Mouse (Mus musculus): ENCODE results near the gene Olfml3. TPM values are rescaled to one million over a fixed set of nuclear protein-coding genes. Genes with fewer than 3 reads are reported as not detected.

Gene Olfml3
- 1 to 10 TPM; 4.4 to 5.8 TPM for total RNA-seq (2021)
- long read RNA-seq, experiment 1, full-length matches to known transcripts: 2 of 5 reads
- long read RNA-seq, experiment 1, partial matches to known transcripts: 0 of 5 reads
- long read RNA-seq, experiment 1, other reads (novel, unspliced or antisense): 3 of 5 reads
- long read RNA-seq, experiment 2, full-length matches to known transcripts: 5 of 6 reads
- long read RNA-seq, experiment 2, partial matches to known transcripts: 0 of 6 reads
- long read RNA-seq, experiment 2, other reads (novel, unspliced or antisense): 1 of 6 reads

GRCm38 (mm10) chr3:103737778-103738571 lies at the start of gene Olfml3:
TSS of gene Olfml3 (minus strand) at chr3:103738001.
- DNase-seq: peak; percentile 76 to 82
- intact Hi-C loops (cut with DNase I): loop anchor here (2.0 to 5.0 kb wide), 2 partner anchors 306 to 345 kb away; no protein-coding TSS in a partner anchor

GRCm38 (mm10) chr3:103787225-103787624 lies 49.4 kb upstream of the Olfml3 start:
- intact Hi-C loops (cut with DNase I): no loop called here

GRCm38 (mm10) chr3:103782844-103783609 lies 45.2 kb upstream of the Olfml3 start:
- intact Hi-C loops (cut with DNase I): no loop called here
- no peak for DNase-seq

More at GRCm38 (mm10) chr3:103787225-103787624, 49.4 kb upstream of the Olfml3 start:
- DNase-seq: no peak

- no peak for DNase-seq
- intact Hi-C loops (cut with DNase I): no loop called here
Measured at GRCm38 (mm10) chr3:103780777-103781176, 43.0 kb upstream of the Olfml3 start.

- DNase-seq: no peak
- intact Hi-C loops (cut with DNase I): no loop called here
Measured at GRCm38 (mm10) chr3:103780271-103780670, 42.5 kb upstream of the Olfml3 start.

GRCm38 (mm10) chr3:103779183-103779582 lies 41.4 kb upstream of the Olfml3 start:
- intact Hi-C loops (cut with DNase I): no loop called here
- DNase-seq: no peak

- intact Hi-C loops (cut with DNase I): no loop called here
- no peak for DNase-seq
Measured at GRCm38 (mm10) chr3:103778660-103779059, 40.9 kb upstream of the Olfml3 start.

- intact Hi-C loops (cut with DNase I): no loop called here
- DNase-seq: no peak
Measured at GRCm38 (mm10) chr3:103777940-103778339, 40.1 kb upstream of the Olfml3 start.

GRCm38 (mm10) chr3:103774009-103774408 lies 36.2 kb upstream of the Olfml3 start:
- intact Hi-C loops (cut with DNase I): no loop called here
- DNase-seq: no peak

- no peak for DNase-seq
- intact Hi-C loops (cut with DNase I): no loop called here
Measured at GRCm38 (mm10) chr3:103773508-103773907, 35.7 kb upstream of the Olfml3 start.

- intact Hi-C loops (cut with DNase I): no loop called here
- DNase-seq: no peak
Measured at GRCm38 (mm10) chr3:103772846-103773245, 35.0 kb upstream of the Olfml3 start.

GRCm38 (mm10) chr3:103771531-103772130 lies 33.8 kb upstream of the Olfml3 start:
- peak; percentile 61 to 70 for DNase-seq
- intact Hi-C loops (cut with DNase I): no loop called here

- no peak for DNase-seq
- intact Hi-C loops (cut with DNase I): no loop called here
Measured at GRCm38 (mm10) chr3:103766789-103767188, 29.0 kb upstream of the Olfml3 start.

GRCm38 (mm10) chr3:103759261-103759970 lies 21.6 kb upstream of the Olfml3 start:
- DNase-seq: no peak
- intact Hi-C loops (cut with DNase I): no loop called here

GRCm38 (mm10) chr3:103758456-103758855 lies 20.7 kb upstream of the Olfml3 start:
- intact Hi-C loops (cut with DNase I): no loop called here
- no peak for DNase-seq

- intact Hi-C loops (cut with DNase I): no loop called here
- DNase-seq: no peak
Measured at GRCm38 (mm10) chr3:103756920-103757319, 19.1 kb upstream of the Olfml3 start.

- intact Hi-C loops (cut with DNase I): no loop called here
- DNase-seq: no peak
Measured at GRCm38 (mm10) chr3:103755351-103755750, 17.6 kb upstream of the Olfml3 start.

- intact Hi-C loops (cut with DNase I): no loop called here
- no peak for DNase-seq
Measured at GRCm38 (mm10) chr3:103751558-103751957, 13.8 kb upstream of the Olfml3 start.

GRCm38 (mm10) chr3:103746711-103747110 lies 8.9 kb upstream of the Olfml3 start:
- intact Hi-C loops (cut with DNase I): no loop called here
- no peak for DNase-seq
